Comparison of ENCODE assay signal across 15 mouse cellular contexts in the genomic region with DNA sequence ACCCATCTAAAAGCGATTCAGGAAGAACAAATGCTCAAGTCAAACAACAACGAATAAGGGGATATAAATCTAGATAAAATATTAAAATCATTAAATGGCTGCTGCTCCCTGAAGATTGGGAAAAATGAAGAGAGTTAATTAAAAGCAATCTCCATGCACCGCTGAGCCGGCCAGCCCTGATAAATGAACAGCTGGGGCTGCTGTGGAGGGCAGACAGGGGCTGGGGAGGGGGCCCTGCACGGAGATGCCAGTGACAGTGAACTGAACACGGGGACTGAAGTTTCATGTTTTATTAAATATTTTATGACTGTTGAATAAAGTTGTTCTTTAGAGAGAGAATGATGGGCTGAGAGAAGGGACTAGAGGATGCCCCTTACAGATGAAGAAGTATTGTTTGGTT.
"Had no signal": no experiment of that assay in that cellular context is flagged by ENCODE, and none has a peak within 500 bp of the region (broad histone marks: within the 10 kb centered on the region; RNA-seq: fewer than 3 reads in every experiment).

No protein-coding gene starts in this region.

- H3K4me1 ChIP-seq: intestine, embryonic 15.5 days; stomach, embryonic 15.5 days had no signal

- H3K9me3 ChIP-seq: intestine, embryonic 15.5 days; kidney, embryonic 15.5 days; limb, embryonic 10.5 days; liver, embryonic 15.5 days; stomach, embryonic 15.5 days had no signal

- H3K4me3 ChIP-seq: intestine, embryonic 15.5 days; kidney, embryonic 15.5 days; left cerebral cortex, adult 2 months; limb, embryonic 10.5 days; liver, embryonic 15.5 days; stomach, embryonic 15.5 days had no signal

- H3K27ac ChIP-seq: intestine, embryonic 15.5 days; kidney, embryonic 15.5 days; left cerebral cortex, adult 2 months; limb, embryonic 10.5 days; liver, embryonic 15.5 days; stomach, embryonic 15.5 days had no signal

- H3K27me3 ChIP-seq: intestine, embryonic 15.5 days; kidney, embryonic 15.5 days; stomach, embryonic 15.5 days had no signal

- H3K4me2 ChIP-seq: intestine, embryonic 15.5 days; kidney, embryonic 15.5 days; liver, embryonic 11.5 days; liver, embryonic 15.5 days; stomach, embryonic 15.5 days had no signal

- DNase-seq: kidney, adult 18-20 months; kidney, postnatal 25 days; lung, adult 2 months; lung, postnatal 36 days; right cerebral cortex, postnatal 14 days; thymus, adult 2 months; thymus, postnatal 25 days had no signal

- H3K36me3 ChIP-seq: intestine, embryonic 15.5 days; kidney, embryonic 15.5 days; limb, embryonic 10.5 days; liver, embryonic 15.5 days; stomach, embryonic 15.5 days had no signal

- H3K9ac ChIP-seq: intestine, embryonic 15.5 days; kidney, embryonic 15.5 days; liver, embryonic 15.5 days; stomach, embryonic 15.5 days had no signal

- ATAC-seq: intestine, embryonic 15.5 days; lung, postnatal 0 days had no signal
